Mouse (Mus musculus) CH12.LX (cell line): ENCODE data around the gene Ssh3. TPM values are rescaled to one million over a fixed set of nuclear protein-coding genes. Genes with fewer than 3 reads are reported as not detected.

Experiments used
- DNase-seq: peaks from one replicate; pipeline ENCODE4 v3.0.0-alpha.2; 2013; ENCODE audit errors: extremely low read depth
- H3K27ac ChIP-seq: 2 replicates; pipeline ENCODE4 v1.5.1; 2012; ENCODE audit warnings: low read depth, mild to moderate bottlenecking, control low read depth, moderate library complexity; ENCODE audit not compliant: insufficient read depth
- H3K27me3 ChIP-seq: replicated peaks from 2 replicates; pipeline ENCODE3; 2012; ENCODE audit warnings: inconsistent platforms
- H3K36me3 ChIP-seq, 2 experiments: replicated peaks in 1 of 2; 2 replicates each; pipeline versions ENCODE3 to v1.6.1; 2012; ENCODE audit warnings: inconsistent platforms in 1 of 2, low read length in 1 of 2, mild to moderate bottlenecking in 1 of 2, mixed read lengths in 1 of 2, moderate library complexity in 1 of 2; ENCODE audit not compliant: control insufficient read depth in 1 of 2, insufficient read depth in 1 of 2
- H3K4me1 ChIP-seq, 2 experiments: 2 replicates each; pipeline ENCODE4 v1.6.1; 2012; ENCODE audit warnings: inconsistent platforms in 1 of 2, moderate library complexity in 1 of 2; ENCODE audit not compliant: insufficient read depth in 2 of 2, control insufficient read depth in 1 of 2
- H3K4me2 ChIP-seq: 2 replicates; pipeline ENCODE4 v1.6.1; 2012; ENCODE audit warnings: low read depth, mild to moderate bottlenecking, control low read depth; ENCODE audit not compliant: poor library complexity, insufficient read depth, severe bottlenecking
- H3K4me3 ChIP-seq, 3 experiments: fragments of 150-350 bp in 1 of 3; sonication (generic) in 1 of 3; replicated peaks in 1 of 3; 2 replicates each; pipeline versions ENCODE3 to v1.5.1; 2011 to 2012; ENCODE audit warnings: low read depth in 2 of 3, low read length in 2 of 3, mild to moderate bottlenecking in 2 of 3, moderate library complexity in 2 of 3, control low read depth in 1 of 3, improper control_type of control experiment in 1 of 3, inconsistent platforms in 1 of 3, mixed read lengths in 1 of 3; ENCODE audit not compliant: poor library complexity in 1 of 3
- H3K79me2 ChIP-seq: replicated peaks from 2 replicates; pipeline ENCODE4 v1.6.1; 2012; ENCODE audit warnings: mild to moderate bottlenecking, moderate library complexity; ENCODE audit not compliant: control insufficient read depth, poor library complexity, insufficient read depth, severe bottlenecking; ENCODE audit errors: extremely low read depth
- H3K9ac ChIP-seq: 2 replicates; pipeline ENCODE4 v1.6.1; 2012; ENCODE audit warnings: low read depth, mild to moderate bottlenecking, control low read depth, moderate library complexity; ENCODE audit not compliant: insufficient read depth
- H3K9me3 ChIP-seq: replicated peaks from 2 replicates; pipeline ENCODE3; 2012; ENCODE audit warnings: low read length, inconsistent platforms, mixed read lengths
- CHD1 ChIP-seq: IDR thresholded peaks from 2 replicates; pipeline ENCODE4 v1.6.1; 2012; ENCODE audit warnings: low read depth, low read length, improper control_type of control experiment, inconsistent platforms
- CHD2 ChIP-seq: IDR thresholded peaks from 2 replicates; pipeline ENCODE4 v1.6.1; 2011; ENCODE audit warnings: low read length, improper control_type of control experiment
- CTCF ChIP-seq, 2 experiments: IDR thresholded peaks in 1 of 2; conservative IDR thresholded peaks in 1 of 2; 2 replicates each; pipeline ENCODE4 v1.5.1; 2011 to 2012; ENCODE audit warnings: low read depth in 2 of 2, low read length in 2 of 2, improper control_type of control experiment in 1 of 2, inconsistent platforms in 1 of 2, mild to moderate bottlenecking in 1 of 2, moderate library complexity in 1 of 2
- E2F4 ChIP-seq: IDR thresholded peaks from 2 replicates; pipeline ENCODE4 v1.6.1; 2011; ENCODE audit warnings: low read depth, low read length, improper control_type of control experiment; ENCODE audit not compliant: insufficient replicate concordance
- EP300 ChIP-seq: IDR thresholded peaks from 2 replicates; pipeline ENCODE4 v1.6.1; 2011; ENCODE audit warnings: low read length, improper control_type of control experiment
- JUN ChIP-seq: IDR thresholded peaks from 2 replicates; pipeline ENCODE4 v1.6.1; 2011; ENCODE audit warnings: low read depth, mild to moderate bottlenecking, low read length, improper control_type of control experiment, moderate library complexity; ENCODE audit not compliant: insufficient read depth
- KAT2A ChIP-seq: IDR thresholded peaks from 2 replicates; pipeline ENCODE4 v1.6.1; 2012; ENCODE audit warnings: low read length, improper control_type of control experiment, inconsistent platforms; ENCODE audit not compliant: insufficient replicate concordance
- MAFK ChIP-seq: IDR thresholded peaks from 2 replicates; pipeline ENCODE4 v1.6.1; 2011; ENCODE audit warnings: low read length, improper control_type of control experiment; ENCODE audit not compliant: insufficient replicate concordance
- MAX ChIP-seq: IDR thresholded peaks from 2 replicates; pipeline ENCODE4 v1.6.1; 2011; ENCODE audit warnings: low read length, improper control_type of control experiment
- MAZ ChIP-seq: IDR thresholded peaks from 2 replicates; pipeline ENCODE4 v1.6.1; 2012; ENCODE audit warnings: low read depth, mild to moderate bottlenecking, inconsistent platforms, low read length, improper control_type of control experiment, moderate library complexity
- MEF2A ChIP-seq: IDR thresholded peaks from 2 replicates; pipeline ENCODE4 v1.6.1; 2014; ENCODE audit warnings: low read depth, mild to moderate bottlenecking, inconsistent platforms, low read length, improper control_type of control experiment, borderline replicate concordance
- MYC ChIP-seq: IDR thresholded peaks from 2 replicates; pipeline ENCODE4 v1.6.1; 2011; ENCODE audit warnings: low read depth, mild to moderate bottlenecking, improper control_type of control experiment, low read length
- NRF1 ChIP-seq: IDR thresholded peaks from 2 replicates; pipeline ENCODE4 v1.6.1; 2014; ENCODE audit warnings: low read depth, mild to moderate bottlenecking, inconsistent platforms, low read length, improper control_type of control experiment, moderate library complexity
- PAX5 ChIP-seq: IDR thresholded peaks from 2 replicates; pipeline ENCODE4 v1.6.1; 2012; ENCODE audit warnings: low read length, inconsistent platforms, mixed read lengths
- POLR2AphosphoS2 ChIP-seq: IDR thresholded peaks from 2 replicates; pipeline ENCODE4 v1.6.1; 2011; ENCODE audit warnings: low read depth, low read length, improper control_type of control experiment
- RAD21 ChIP-seq: IDR thresholded peaks from 2 replicates; pipeline ENCODE4 v1.6.1; 2011; ENCODE audit warnings: low read depth, mild to moderate bottlenecking, low read length, improper control_type of control experiment, moderate library complexity
- RCOR1 ChIP-seq: conservative IDR thresholded peaks from 2 replicates; pipeline ENCODE4 v1.6.1; 2012; ENCODE audit warnings: low read depth, mild to moderate bottlenecking, inconsistent platforms, low read length, improper control_type of control experiment
- SMC3 ChIP-seq: IDR thresholded peaks from 2 replicates; pipeline ENCODE4 v1.6.1; 2011; ENCODE audit warnings: low read depth, low read length, improper control_type of control experiment
- ZC3H11A ChIP-seq: IDR thresholded peaks from 2 replicates; pipeline ENCODE4 v1.6.1; 2012; ENCODE audit warnings: low read depth, mild to moderate bottlenecking, inconsistent platforms, low read length, improper control_type of control experiment
- ZMIZ1 ChIP-seq: IDR thresholded peaks from 2 replicates; pipeline ENCODE4 v1.6.1; 2012; ENCODE audit warnings: low read depth, mild to moderate bottlenecking, inconsistent platforms, low read length, improper control_type of control experiment
- dilution Hi-C: fragments of 300-500 bp; cut with MboI; formaldehyde crosslinking; loops from 2 replicates; pipeline ENCODE4 v1.14.3; 2020; ENCODE audit warnings: low sequenced_read_pairs; ENCODE audit not compliant: extremely low pct_unique_long_range_greater_than_20kb, extremely low pct_ligation_motif_present
- in situ Hi-C: fragments of 300-500 bp; cut with MboI; formaldehyde crosslinking; loops from 3 replicates; pipeline ENCODE4 v1.14.3; 2019; ENCODE audit warnings: low sequenced_read_pairs, low pct_ligation_motif_present, low pct_unique_long_range_greater_than_20kb, mixed read lengths
- polyA plus RNA-seq: library from polyadenylated mRNA; unstranded; fragments of >175 nt; gene quantifications from 2 replicates; pipeline ENCODE4 v1.2.1, GENCODE M21; 2012; ENCODE audit warnings: low read depth; ENCODE audit not compliant: insufficient read length
- total RNA-seq, 2 experiments: library from RNA; depleted of rRNA; stranded (reverse); fragments of 300-350 nt in 1 of 2; fragments of >200 nt in 1 of 2; gene quantifications; 2 replicates each; pipeline ENCODE4 v1.2.3; 2012 to 2014

The Ssh3 gene
- total and polyA plus RNA-seq, 3 experiments: 5.6 to 30.0 (median 12.3) TPM

DNA sequence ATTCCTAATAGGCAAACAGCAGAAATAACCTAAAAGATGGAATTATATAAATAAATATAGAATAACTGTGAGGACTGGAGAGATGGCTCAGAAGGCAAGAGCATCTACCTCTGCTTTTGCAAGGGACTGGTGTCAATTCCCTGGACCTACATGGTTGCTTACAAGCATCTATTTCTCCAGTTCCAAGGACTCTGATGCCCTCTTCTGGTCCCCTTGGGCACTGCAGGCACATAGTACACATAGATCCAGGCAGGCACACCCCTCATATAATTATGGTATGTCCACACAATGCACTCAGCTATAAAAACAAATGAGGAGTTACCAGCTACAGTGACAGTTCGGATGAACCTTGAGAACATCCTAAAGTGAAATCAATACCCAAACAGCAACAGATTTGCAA is 10.5 kb upstream of the Ssh3 start:
- no peak overlapping the region for H3K4me3 ChIP-seq
- H3K9me3 ChIP-seq: peaks cover 16% of the 10 kb centered on the region
- no peak for DNase-seq
- peaks cover 13 to 29% of the 10 kb centered on the region in 2 experiments for H3K4me1 ChIP-seq
- no peaks in the 10 kb centered on the region for H3K27me3 ChIP-seq
- dilution Hi-C loops (no loop called here), in situ Hi-C loops (no loop called here)
- H3K79me2 ChIP-seq: peaks cover 14% of the 10 kb centered on the region
- peaks cover 22 to 56% of the 10 kb centered on the region in 2 experiments for H3K36me3 ChIP-seq
- no peak overlapping the region for H3K9ac ChIP-seq
- TF ChIP-seq CTCF (conservative IDR thresholded peaks at IDR 0.05 in 1 of 2, IDR thresholded peaks at IDR 0.05 in 1 of 2; ENCODE audit: low read depth in 2 of 2, low read length in 2 of 2) (peak; percentile 15 to 38; a peak in 2 of 4 replicates), ZC3H11A (no peak), SMC3 (0 out of 2 replicates have a peak, but pooled peaks have one; percentile 14), RAD21 (peak; percentile 9)
- no peak overlapping the region for H3K27ac ChIP-seq
- H3K4me2 ChIP-seq: no peak overlapping the region

DNA sequence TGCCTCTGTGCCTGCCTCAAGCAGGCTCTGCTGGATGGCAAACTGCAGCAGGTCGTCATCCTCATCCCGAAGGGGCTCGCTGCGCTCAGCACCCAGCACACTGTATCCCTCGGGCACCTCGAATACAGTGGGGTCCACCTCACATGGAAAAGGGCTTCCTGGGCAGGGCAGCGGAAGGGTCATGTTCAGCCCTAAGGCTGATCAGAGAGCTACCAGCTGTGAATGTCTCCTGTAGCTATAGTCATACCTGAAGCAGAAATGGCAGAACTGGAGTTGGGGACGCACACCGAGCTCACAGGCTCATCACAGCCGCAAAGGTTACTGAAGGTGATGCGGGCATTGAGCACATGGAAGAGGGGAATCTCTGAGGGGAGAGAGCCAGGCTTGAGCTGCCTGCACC is 2.0 kb upstream of the Ssh3 start:
- Histone ChIP-seq H3K27me3 (no peaks in the 10 kb centered on the region), H3K79me2 (no peaks in the 10 kb centered on the region), H3K9me3 (peaks cover 2% of the 10 kb centered on the region), H3K9ac (no peak overlapping the region), H3K36me3 (peaks cover 58 to 76% of the 10 kb centered on the region in 2 experiments), H3K4me1 (no peaks in the 10 kb centered on the region), H3K4me2 (no peak overlapping the region), H3K27ac (no peak overlapping the region), H3K4me3 (no peak overlapping the region)
- dilution Hi-C loops (no loop called here), in situ Hi-C loops (no loop called here)
- no peak for DNase-seq
- no peak for TF ChIP-seq NRF1
- TF ChIP-seq MAX: no peak
- TF ChIP-seq E2F4: no peak
- TF ChIP-seq MYC: no peak

DNA sequence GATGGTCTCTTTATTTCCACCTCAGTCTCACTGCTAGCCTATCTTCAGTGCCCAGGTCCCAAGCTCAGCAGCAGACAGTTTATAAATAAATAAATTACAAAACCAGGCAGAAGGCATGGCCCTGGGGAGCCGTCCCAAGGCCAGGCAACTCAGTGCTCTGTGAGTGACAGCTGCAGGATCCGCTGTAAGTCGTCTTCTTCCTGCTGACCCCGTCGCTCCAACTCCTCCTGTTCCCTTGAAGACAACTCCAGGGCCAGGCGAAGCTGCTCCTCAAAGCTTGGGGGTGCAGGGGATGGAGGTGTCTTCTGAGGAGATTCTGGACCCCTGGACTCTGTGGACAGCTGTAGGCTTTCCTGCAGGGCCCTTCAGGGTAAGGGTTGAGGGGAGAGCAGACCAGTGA is 1.2 kb upstream of the Ssh3 start:
- Histone ChIP-seq H3K9ac (no peak overlapping the region), H3K4me2 (no peak overlapping the region), H3K27ac (no peak overlapping the region), H3K27me3 (no peaks in the 10 kb centered on the region), H3K9me3 (no peaks in the 10 kb centered on the region), H3K4me3 (no peak overlapping the region), H3K4me1 (no peaks in the 10 kb centered on the region), H3K79me2 (no peaks in the 10 kb centered on the region), H3K36me3 (peaks cover 65 to 79% of the 10 kb centered on the region in 2 experiments)
- in situ Hi-C loops (no loop called here), dilution Hi-C loops (no loop called here)
- no peak for DNase-seq
- TF ChIP-seq KAT2A (no peak), RCOR1 (no peak), CHD1 (no peak), MAX (no peak), EP300 (no peak), PAX5 (no peak), E2F4 (no peak), POLR2AphosphoS2 (no peak), MAFK (no peak), JUN (no peak), CHD2 (no peak), SMC3 (no peak), MEF2A (no peak), MAZ (no peak), ZMIZ1 (no peak), RAD21 (no peak), ZC3H11A (no peak)
